Mouse (Mus musculus): Measurements from ENCODE around the gene Cpm.

The Cpm gene

GRCm38 (mm10) chr10:117677494-117678236 lies 48.4 kb downstream of the Cpm start:
- DNase-seq, result no peak

- no peak for DNase-seq
Observed at GRCm38 (mm10) chr10:117678357-117678756, 49.1 kb downstream of the Cpm start.

GRCm38 (mm10) chr10:117679029-117679686 lies 49.9 kb downstream of the Cpm start:
- DNase-seq, result no peak

- no peak for DNase-seq
Observed at GRCm38 (mm10) chr10:117679963-117680473, 50.7 kb downstream of the Cpm start.

- DNase-seq, result no peak
Observed at GRCm38 (mm10) chr10:117680868-117681513, 51.7 kb downstream of the Cpm start.

- DNase-seq, result no peak
Observed at GRCm38 (mm10) chr10:117681543-117681942, 52.2 kb downstream of the Cpm start.

GRCm38 (mm10) chr10:117681999-117682857 lies 52.9 kb downstream of the Cpm start:
- DNase-seq, result peak; percentile 78

GRCm38 (mm10) chr10:117682858-117683733 lies 53.8 kb downstream of the Cpm start:
- DNase-seq, result no peak

- DNase-seq, result no peak
Observed at GRCm38 (mm10) chr10:117683734-117684037, 54.4 kb downstream of the Cpm start.

GRCm38 (mm10) chr10:117684298-117685170 lies 55.2 kb downstream of the Cpm start:
- no peak for DNase-seq

- DNase-seq, result no peak
Observed at GRCm38 (mm10) chr10:117685171-117685848, 56.0 kb downstream of the Cpm start.

- DNase-seq, result no peak
Observed at GRCm38 (mm10) chr10:117685849-117686591, 56.7 kb downstream of the Cpm start.

GRCm38 (mm10) chr10:117687018-117687417 lies 57.7 kb downstream of the Cpm start:
- DNase-seq, result no peak

- DNase-seq, result no peak
Observed at GRCm38 (mm10) chr10:117687577-117687976, 58.3 kb downstream of the Cpm start.

GRCm38 (mm10) chr10:117688204-117689151 lies 59.2 kb downstream of the Cpm start:
- DNase-seq, result peak; percentile 45

- no peak for DNase-seq
Observed at GRCm38 (mm10) chr10:117689297-117690100, 60.2 kb downstream of the Cpm start.

GRCm38 (mm10) chr10:117690101-117690352 lies 60.7 kb downstream of the Cpm start:
- no peak for DNase-seq
